Mouse (Mus musculus) liver, embryonic 15.5 days (tissue): Measurements from ENCODE around the gene Ppp1r27. TPM values are rescaled to one million over a fixed set of nuclear protein-coding genes. Genes with fewer than 3 reads are reported as not detected.

Source experiments
- polyA plus RNA-seq: library from polyadenylated mRNA; unstranded; fragments of >200 nt; fragmentation: Nextera tagmentation; extraction: Ambion mirVana; gene quantifications from 2 replicates; pipeline ENCODE4 v1.2.1, GENCODE M21; 2015

The Ppp1r27 gene
- polyA plus RNA-seq, 1 experiment from 2014 or later = 0.38 TPM

Other genes starting within 250 kb of the Ppp1r27 start
- gene Actg1, start 202.6 kb downstream of the Ppp1r27 start, polyA plus RNA-seq = 559 and 587 TPM in 2 replicates
- gene Fscn2, start 189.6 kb downstream of the Ppp1r27 start, polyA plus RNA-seq = not detected in 2 replicates
- gene Faap100, start 172.4 kb downstream of the Ppp1r27 start, polyA plus RNA-seq = 6.2 and 7.2 TPM in 2 replicates
- gene Nploc4, start 113.4 kb downstream of the Ppp1r27 start, polyA plus RNA-seq = 20.6 and 24.3 TPM in 2 replicates
- not detected in 2 replicates for gene Tspan10, start 108.5 kb downstream of the Ppp1r27 start, polyA plus RNA-seq
- 0.17 TPM in 1 of 2 replicates, not detected in the other for gene Pde6g, start 97.6 kb downstream of the Ppp1r27 start, polyA plus RNA-seq
- 6.8 and 7.1 TPM in 2 replicates for gene Oxld1, start 93.1 kb downstream of the Ppp1r27 start, polyA plus RNA-seq
- 13.0 and 14.2 TPM in 2 replicates for gene Ccdc137, start 93.0 kb downstream of the Ppp1r27 start, polyA plus RNA-seq
- 13.7 and 14.0 TPM in 2 replicates for gene Arl16, start 83.5 kb downstream of the Ppp1r27 start, polyA plus RNA-seq
- gene Mrpl12, start 66.5 kb downstream of the Ppp1r27 start, polyA plus RNA-seq = 89.5 and 90.2 TPM in 2 replicates
- 42.8 and 46.5 TPM in 2 replicates for gene Slc25a10, start 59.3 kb downstream of the Ppp1r27 start, polyA plus RNA-seq
- gene Gcgr, start 20.4 kb downstream of the Ppp1r27 start, polyA plus RNA-seq = 16.9 and 20.5 TPM in 2 replicates
- gene Mcrip1, start 1.4 kb downstream of the Ppp1r27 start, polyA plus RNA-seq = 41.8 and 47.6 TPM in 2 replicates
- 635 and 803 TPM in 2 replicates for gene P4hb, start 22.1 kb upstream of the Ppp1r27 start, polyA plus RNA-seq
- gene Arhgdia, start 30.5 kb upstream of the Ppp1r27 start, polyA plus RNA-seq = 222 and 238 TPM in 2 replicates
- 253 and 277 TPM in 2 replicates for gene Alyref, start 47.2 kb upstream of the Ppp1r27 start, polyA plus RNA-seq
- gene Anapc11, start 47.3 kb upstream of the Ppp1r27 start, polyA plus RNA-seq = 76.2 and 79.0 TPM in 2 replicates
- 14.7 and 15.8 TPM in 2 replicates for gene Npb, start 57.3 kb upstream of the Ppp1r27 start, polyA plus RNA-seq
- 138 and 165 TPM in 2 replicates for gene Pcyt2, start 66.8 kb upstream of the Ppp1r27 start, polyA plus RNA-seq
- 32.3 and 36.9 TPM in 2 replicates for gene Sirt7, start 74.1 kb upstream of the Ppp1r27 start, polyA plus RNA-seq
- 37.6 and 42.3 TPM in 2 replicates for gene Mafg, start 82.5 kb upstream of the Ppp1r27 start, polyA plus RNA-seq
- 5.1 and 5.7 TPM in 2 replicates for gene Pycr1, start 92.6 kb upstream of the Ppp1r27 start, polyA plus RNA-seq
- 0.29 and 1.0 TPM in 2 replicates for gene Myadml2, start 97.0 kb upstream of the Ppp1r27 start, polyA plus RNA-seq
- gene Notum, start 110.0 kb upstream of the Ppp1r27 start, polyA plus RNA-seq = 0.33 and 0.40 TPM in 2 replicates
- gene Aspscr1, start 121.8 kb upstream of the Ppp1r27 start, polyA plus RNA-seq = 45.1 and 47.9 TPM in 2 replicates
- 80.9 and 88.4 TPM in 2 replicates for gene Cenpx, start 162.6 kb upstream of the Ppp1r27 start, polyA plus RNA-seq
- gene Lrrc45, start 162.8 kb upstream of the Ppp1r27 start, polyA plus RNA-seq = 9.7 and 11.5 TPM in 2 replicates
- gene Rac3, start 170.3 kb upstream of the Ppp1r27 start, polyA plus RNA-seq = 0.96 and 1.5 TPM in 2 replicates
- 20.2 and 24.6 TPM in 2 replicates for gene Dcxr, start 176.1 kb upstream of the Ppp1r27 start, polyA plus RNA-seq
- gene Cbr2, start 181.0 kb upstream of the Ppp1r27 start, polyA plus RNA-seq = 0.37 TPM in 1 of 2 replicates, not detected in the other
- gene Hmga1b, start 211.7 kb upstream of the Ppp1r27 start, polyA plus RNA-seq = 0.94 and 2.6 TPM in 2 replicates
- 11.5 and 12.0 TPM in 2 replicates for gene Rfng, start 233.1 kb upstream of the Ppp1r27 start, polyA plus RNA-seq
- gene Gps1, start 233.1 kb upstream of the Ppp1r27 start, polyA plus RNA-seq = 72.0 and 77.3 TPM in 2 replicates
- 58.3 and 61.3 TPM in 2 replicates for gene Dus1l, start 245.3 kb upstream of the Ppp1r27 start, polyA plus RNA-seq